Mouse (Mus musculus) liver, postnatal 0 days (tissue): ENCODE data around the gene Cfap161. TPM values are rescaled to one million over a fixed set of nuclear protein-coding genes. Genes with fewer than 3 reads are reported as not detected.
A peak's percentile ranks its signal among the peaks of the same experiment; 100 is the strongest.

ENCODE experiments used
- ATAC-seq: fragments of 200-750 bp; cut with Nextera tagmentation; 2 replicates; pipeline ENCODE4 v1.8.0; 2017; ENCODE audit warnings: mild to moderate bottlenecking, moderate library complexity
- DNase-seq: peaks from one replicate; pipeline ENCODE4 v3.0.0-alpha.2; 2016
- H3K27ac ChIP-seq: fragments of 300-500 bp; sonication (generic); 2 replicates; pipeline ENCODE4 v1.5.1; 2014; ENCODE audit warnings: antibody characterized with exemption, moderate library complexity, mild to moderate bottlenecking, low read depth
- H3K27me3 ChIP-seq: fragments of 300-500 bp; sonication (generic); 2 replicates; pipeline ENCODE4 v1.6.1; 2014; ENCODE audit warnings: low read length, control low read depth, mixed read lengths; ENCODE audit not compliant: insufficient read depth
- H3K36me3 ChIP-seq: fragments of 300-500 bp; sonication (generic); replicated peaks from 2 replicates; pipeline ENCODE4 v1.6.1; 2014; ENCODE audit warnings: mild to moderate bottlenecking, control low read depth, low read length, moderate library complexity, mixed read lengths; ENCODE audit not compliant: insufficient read depth
- H3K4me1 ChIP-seq: fragments of 300-500 bp; sonication (generic); 2 replicates; pipeline ENCODE4 v1.6.1; 2014; ENCODE audit warnings: antibody characterized with exemption, mild to moderate bottlenecking, control low read depth; ENCODE audit not compliant: insufficient read depth
- H3K4me2 ChIP-seq: fragments of 300-500 bp; sonication (generic); 2 replicates; pipeline ENCODE4 v1.6.1; 2014; ENCODE audit warnings: low read depth, mild to moderate bottlenecking, low read length, moderate library complexity, mixed read lengths
- H3K4me3 ChIP-seq: fragments of 300-500 bp; sonication (generic); 2 replicates; pipeline ENCODE4 v1.5.1; 2014; ENCODE audit warnings: low read depth, low read length
- H3K9ac ChIP-seq: fragments of 300-500 bp; sonication (generic); replicated peaks from 2 replicates; pipeline ENCODE4 v1.6.1; 2014; ENCODE audit warnings: mild to moderate bottlenecking, moderate library complexity
- H3K9me3 ChIP-seq: fragments of 300-500 bp; sonication (generic); 2 replicates; pipeline ENCODE4 v1.6.1; 2016; ENCODE audit warnings: mild to moderate bottlenecking, control low read depth, low read length, mixed read lengths
- CTCF ChIP-seq: sonication (generic); IDR thresholded peaks from 2 replicates; pipeline ENCODE4 v1.5.1; 2016; ENCODE audit warnings: antibody characterized with exemption, low read depth
- EP300 ChIP-seq: IDR thresholded peaks from 2 replicates; pipeline ENCODE4 v1.6.1; 2016; ENCODE audit warnings: antibody characterized with exemption, low read depth, mild to moderate bottlenecking
- WGBS: fragments of 180-500 bp; shearing (Covaris S2); extraction: QIAGEN DNeasy Blood & Tissue Kit; methylation state at CpG from one replicate; pipeline ENCODE4 v1.1.7; 2014; ENCODE audit not compliant: insufficient replicate concordance; 5-methylcytosine and 5-hydroxymethylcytosine counted together
- polyA plus RNA-seq: library from polyadenylated mRNA; unstranded; fragments of >200 nt; fragmentation: Nextera tagmentation; extraction: Ambion mirVana; gene quantifications from 2 replicates; pipeline ENCODE4 v1.2.1, GENCODE M21; 2015

Cfap161 gene
- polyA plus RNA-seq, 1 experiment from 2014 or later = not detected

DNA sequence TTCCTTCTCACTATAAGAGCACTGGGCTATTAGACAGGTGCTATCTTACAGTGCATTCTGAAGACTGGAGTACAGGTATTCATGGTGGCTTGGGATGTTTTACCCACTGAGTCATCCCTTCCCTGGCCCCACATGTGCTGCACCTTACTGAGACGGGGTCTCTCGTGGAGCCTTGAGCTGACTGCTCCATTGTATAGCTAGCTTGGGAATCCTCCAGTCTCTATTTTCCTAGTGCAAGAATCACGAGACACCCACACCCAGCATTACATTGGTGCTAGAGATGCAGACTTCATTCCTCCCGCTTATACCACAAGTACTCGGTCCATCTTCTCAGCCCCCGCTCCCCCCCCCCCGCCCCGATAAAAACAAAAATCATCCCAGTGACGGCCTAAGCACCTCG lies 17.9 kb upstream of the Cfap161 start:
- H3K9me3 ChIP-seq = no peaks in the 10 kb centered on the region

GRCm38 (mm10) chr7:83811916-83812315 lies 17.2 kb upstream of the Cfap161 start:
- Histone ChIP-seq H3K27me3 (no peaks in the 10 kb centered on the region), H3K4me2 (no peak overlapping the region), H3K4me1 (peaks cover 18% of the 10 kb centered on the region), H3K36me3 (no peaks in the 10 kb centered on the region), H3K9ac (no peak overlapping the region), H3K27ac (no peak overlapping the region), H3K4me3 (no peak overlapping the region), H3K9me3 (no peaks in the 10 kb centered on the region)
- TF ChIP-seq EP300 (no peak), CTCF (no peak)
- 77% methylated on average over 8 of the region's 8 CpGs for WGBS
- no peak for DNase-seq
- no peak for ATAC-seq

More for the DNA sequence above, 17.9 kb upstream of the Cfap161 start:
- WGBS = 74% methylated on average over 10 of the region's 10 CpGs
- no peak for DNase-seq
- Histone ChIP-seq H3K27ac (no peak overlapping the region), H3K4me2 (no peak overlapping the region), H3K36me3 (no peaks in the 10 kb centered on the region), H3K4me3 (no peak overlapping the region), H3K9ac (no peak overlapping the region), H3K27me3 (no peaks in the 10 kb centered on the region), H3K4me1 (peaks cover 18% of the 10 kb centered on the region)
- ATAC-seq = no peak
- no peak for TF ChIP-seq CTCF
- TF ChIP-seq EP300 = no peak

DNA sequence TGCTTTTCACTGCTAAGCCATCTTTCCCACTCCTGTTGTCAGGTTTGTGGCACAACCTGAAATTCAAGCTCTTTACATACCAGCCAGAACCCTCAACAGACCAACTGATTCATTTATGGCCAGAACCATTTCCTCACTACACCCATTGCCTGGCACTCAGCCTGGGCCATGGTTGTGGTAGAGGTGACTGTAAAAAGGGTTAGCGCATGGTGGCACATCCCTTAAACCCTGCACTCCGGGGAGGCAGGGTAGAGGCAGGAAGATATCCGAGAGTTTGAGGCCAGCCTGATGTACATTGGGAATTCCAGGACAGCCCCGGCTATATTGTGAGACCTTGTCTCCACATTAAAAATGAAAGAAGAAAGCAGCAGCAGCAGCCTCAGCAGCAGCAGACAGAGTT lies 16.8 kb upstream of the Cfap161 start:
- ATAC-seq (no peak), DNase-seq (no peak)
- Histone ChIP-seq H3K4me1 (peaks cover 18% of the 10 kb centered on the region), H3K9ac (no peak overlapping the region), H3K9me3 (no peaks in the 10 kb centered on the region), H3K36me3 (no peaks in the 10 kb centered on the region), H3K4me3 (no peak overlapping the region), H3K27ac (0 out of 2 replicates have a peak overlapping the region, but pooled peaks have one; percentile 24), H3K4me2 (no peak overlapping the region), H3K27me3 (no peaks in the 10 kb centered on the region)
- TF ChIP-seq EP300 (no peak), CTCF (no peak)
- WGBS = 83% methylated on average over 4 of the region's 4 CpGs

DNA sequence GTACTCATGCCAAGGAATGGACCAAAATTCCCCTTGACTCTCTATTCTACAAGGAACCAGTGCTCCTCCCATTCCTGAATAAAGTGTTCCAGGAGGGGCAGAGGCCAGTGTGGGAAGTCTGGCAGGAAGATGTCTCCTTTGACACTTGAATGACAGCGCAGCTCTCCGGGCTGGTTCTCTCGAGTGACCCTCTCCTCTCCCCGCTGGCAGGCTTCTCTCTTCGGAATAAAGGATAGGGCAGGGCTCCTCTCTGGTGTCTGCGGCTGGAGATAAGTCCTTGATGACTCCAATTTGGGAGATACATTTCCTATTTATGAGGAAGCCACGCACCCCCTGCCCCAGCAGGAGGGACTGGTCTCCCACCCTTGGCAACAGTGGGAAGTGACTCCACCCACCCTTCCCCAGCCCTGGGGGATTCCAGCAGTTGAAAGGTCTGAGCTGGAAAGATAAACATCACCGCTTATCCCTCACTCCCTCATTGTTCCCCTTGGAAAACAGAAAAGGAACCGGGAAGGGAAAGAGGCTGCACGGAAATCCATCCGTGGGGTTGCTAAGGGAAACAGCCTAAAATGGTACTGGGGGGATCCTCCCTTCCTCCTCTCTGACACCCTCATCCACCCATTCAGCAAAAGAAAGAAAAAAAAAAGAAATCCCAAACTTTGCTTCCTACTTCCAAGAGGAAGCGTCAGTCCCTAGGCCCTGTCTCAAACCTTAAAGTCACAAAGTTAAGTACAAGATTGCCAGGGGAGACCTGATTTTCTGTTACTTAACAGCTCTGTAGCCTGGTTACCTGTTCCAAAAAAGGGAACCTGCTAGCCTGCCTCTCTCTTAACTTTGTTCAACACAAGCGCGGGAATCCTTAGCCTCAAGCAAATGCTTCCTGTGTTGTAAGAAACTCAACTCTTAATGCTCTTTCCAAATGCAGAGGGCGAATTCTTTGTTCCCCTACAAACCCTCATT lies 15.7 kb upstream of the Cfap161 start:
- H3K4me3 ChIP-seq = no peak overlapping the region
- no peaks in the 10 kb centered on the region for H3K36me3 ChIP-seq
- peak overlapping the region; percentile 24; the same call in 1 of the 2 replicates for H3K27ac ChIP-seq
- TF ChIP-seq CTCF (no peak), EP300 (no peak)
- H3K9ac ChIP-seq = no peak overlapping the region
- H3K27me3 ChIP-seq = no peaks in the 10 kb centered on the region
- DNase-seq (peak; percentile 16), ATAC-seq (no peak)
- H3K4me1 ChIP-seq = peaks cover 18% of the 10 kb centered on the region
- 21% methylated on average over 15 of the region's 15 CpGs for WGBS
- H3K4me2 ChIP-seq = peak overlapping the region; percentile 44
- H3K9me3 ChIP-seq = no peaks in the 10 kb centered on the region

DNA sequence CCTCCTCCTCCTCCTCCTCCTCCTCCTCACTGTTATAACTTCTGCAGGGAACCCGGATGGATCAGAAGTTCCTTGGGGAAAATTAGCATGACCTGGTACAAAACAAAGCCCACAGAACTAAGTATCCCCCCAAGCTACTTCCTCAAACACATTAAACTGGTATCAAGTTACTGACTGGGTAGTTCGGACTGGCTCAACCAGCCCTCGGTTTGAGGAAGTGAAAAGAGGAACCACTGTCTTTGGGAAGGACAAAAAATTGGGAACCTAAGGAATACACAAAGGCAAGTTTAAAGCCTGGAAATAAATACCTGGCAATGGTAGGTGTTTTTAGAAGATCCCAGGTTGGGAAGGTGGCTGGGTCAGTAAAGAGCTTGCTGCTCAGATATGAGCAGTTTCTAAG lies 15.0 kb upstream of the Cfap161 start:
- no peak overlapping the region for H3K4me3 ChIP-seq
- ATAC-seq (no peak), DNase-seq (no peak)
- H3K9me3 ChIP-seq = no peaks in the 10 kb centered on the region
- no peak for TF ChIP-seq EP300
- TF ChIP-seq CTCF = no peak
- H3K27ac ChIP-seq = no peak overlapping the region
- peak overlapping the region; percentile 44; the same call in 1 of the 2 replicates for H3K4me2 ChIP-seq
- peaks cover 18% of the 10 kb centered on the region for H3K4me1 ChIP-seq
- WGBS = 8% methylated on average over 3 of the region's 3 CpGs
- no peaks in the 10 kb centered on the region for H3K27me3 ChIP-seq
- H3K36me3 ChIP-seq = no peaks in the 10 kb centered on the region
- no peak overlapping the region for H3K9ac ChIP-seq

DNA sequence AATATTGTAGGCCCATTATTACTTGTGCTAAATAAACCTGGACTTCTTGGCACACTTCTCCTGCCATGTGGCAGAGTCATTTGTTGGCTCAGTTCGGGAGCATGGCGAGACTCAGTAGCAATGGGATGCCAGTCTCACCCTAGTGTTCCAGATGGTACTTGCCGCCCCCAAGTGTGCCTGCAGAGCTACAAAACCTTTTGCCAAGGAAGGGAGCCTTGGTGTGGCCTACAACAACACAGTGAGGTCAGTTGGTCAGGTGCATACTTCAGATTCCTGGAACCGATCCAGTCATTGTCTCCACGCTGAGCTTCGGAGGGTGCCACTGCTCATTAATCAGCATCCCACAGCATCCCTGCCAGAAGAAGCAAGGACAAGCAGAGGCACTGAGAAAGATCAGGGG lies 14.4 kb upstream of the Cfap161 start:
- H3K36me3 ChIP-seq = no peaks in the 10 kb centered on the region
- H3K4me3 ChIP-seq = no peak overlapping the region
- TF ChIP-seq CTCF (no peak), EP300 (no peak)
- H3K9ac ChIP-seq = no peak overlapping the region
- H3K4me2 ChIP-seq = no peak overlapping the region
- DNase-seq (no peak), ATAC-seq (no peak)
- H3K27ac ChIP-seq = no peak overlapping the region
- 64% methylated on average over 6 of the region's 6 CpGs for WGBS
- H3K9me3 ChIP-seq = no peaks in the 10 kb centered on the region
- peaks cover 18% of the 10 kb centered on the region for H3K4me1 ChIP-seq
- no peaks in the 10 kb centered on the region for H3K27me3 ChIP-seq
